Mouse (Mus musculus): ENCODE data around the gene Duoxa1. TPM values are rescaled to one million over a fixed set of nuclear protein-coding genes. Genes with fewer than 3 reads are reported as not detected.

Duoxa1 gene
- polyA plus RNA-seq, 1 experiment from 2014 or later, result not detected

GRCm38 (mm10) chr2:122297271-122298095, 16.0 kb downstream of the Duoxa1 start:
- Histone ChIP-seq H3K9me3 (ENCODE audit: control insufficient read depth, low read length) (no peaks in the 10 kb centered on the region), H3K9ac (ENCODE audit: low read depth, low read length) (no peak overlapping the region), H3K4me2 (no peak overlapping the region), H3K36me3 (ENCODE audit: control insufficient read depth, insufficient read depth, low read length) (no peaks in the 10 kb centered on the region), H3K4me1 (replicated peaks; ENCODE audit: control insufficient read depth, insufficient read depth, low read length) (peaks cover 2% of the 10 kb centered on the region; the same call in 1 of the 2 replicates), H3K27me3 (replicated peaks; ENCODE audit: control insufficient read depth, insufficient read depth, low read length) (peaks cover 94% of the 10 kb centered on the region), H3K27ac (ENCODE audit: low read depth, low read length) (no peak overlapping the region), H3K4me3 (ENCODE audit: low read depth, low read length) (no peak overlapping the region)
- ATAC-seq (replicated peaks; ENCODE audit: low FRiP score) (no peak), DNase-seq (ENCODE audit: low spot score) (no peak)
- 2% methylated on average over 35 of the region's 35 CpGs for WGBS

- H3K9me3 ChIP-seq (ENCODE audit: control insufficient read depth, low read length), result no peaks in the 10 kb centered on the region
- no peak for DNase-seq (ENCODE audit: low spot score)
- H3K9ac ChIP-seq (ENCODE audit: low read depth, low read length), result no peak overlapping the region
- no peak overlapping the region for H3K4me2 ChIP-seq
- WGBS, result 8% methylated on average over 7 of the region's 7 CpGs
- no peaks in the 10 kb centered on the region for H3K36me3 ChIP-seq (ENCODE audit: control insufficient read depth, insufficient read depth, low read length)
- peaks cover 77% of the 10 kb centered on the region for H3K27me3 ChIP-seq (replicated peaks; ENCODE audit: control insufficient read depth, insufficient read depth, low read length)
- no peak for ATAC-seq (replicated peaks; ENCODE audit: low FRiP score)
- H3K27ac ChIP-seq (ENCODE audit: low read depth, low read length), result no peak overlapping the region
- no peak overlapping the region for H3K4me3 ChIP-seq (ENCODE audit: low read depth, low read length)
- H3K4me1 ChIP-seq (replicated peaks; ENCODE audit: control insufficient read depth, insufficient read depth, low read length), result no peaks in the 10 kb centered on the region
Observed at GRCm38 (mm10) chr2:122294916-122295315, 18.6 kb downstream of the Duoxa1 start.

GRCm38 (mm10) chr2:122286137-122286536, 27.4 kb downstream of the Duoxa1 start:
- no peak overlapping the region for H3K4me2 ChIP-seq
- no peaks in the 10 kb centered on the region for H3K9me3 ChIP-seq (ENCODE audit: control insufficient read depth, low read length)
- DNase-seq (ENCODE audit: low spot score) (no peak), ATAC-seq (replicated peaks; ENCODE audit: low FRiP score) (no peak)
- no peak overlapping the region for H3K9ac ChIP-seq (ENCODE audit: low read depth, low read length)
- no peaks in the 10 kb centered on the region for H3K36me3 ChIP-seq (ENCODE audit: control insufficient read depth, insufficient read depth, low read length)
- H3K27ac ChIP-seq (ENCODE audit: low read depth, low read length), result no peak overlapping the region
- no peak overlapping the region for H3K4me3 ChIP-seq (ENCODE audit: low read depth, low read length)
- 58% methylated on average over 7 of the region's 7 CpGs for WGBS
- H3K27me3 ChIP-seq (replicated peaks; ENCODE audit: control insufficient read depth, insufficient read depth, low read length), result peaks cover 2% of the 10 kb centered on the region; the same call in 1 of the 2 replicates
- no peaks in the 10 kb centered on the region for H3K4me1 ChIP-seq (replicated peaks; ENCODE audit: control insufficient read depth, insufficient read depth, low read length)

- H3K27me3 ChIP-seq (replicated peaks; ENCODE audit: control insufficient read depth, insufficient read depth, low read length), result no peaks in the 10 kb centered on the region
- H3K4me3 ChIP-seq (ENCODE audit: low read depth, low read length), result no peak overlapping the region
- no peaks in the 10 kb centered on the region for H3K4me1 ChIP-seq (replicated peaks; ENCODE audit: control insufficient read depth, insufficient read depth, low read length)
- H3K4me2 ChIP-seq, result no peak overlapping the region
- WGBS, result 72% methylated on average over 9 of the region's 9 CpGs
- no peak overlapping the region for H3K27ac ChIP-seq (ENCODE audit: low read depth, low read length)
- DNase-seq (ENCODE audit: low spot score), result no peak
- ATAC-seq (replicated peaks; ENCODE audit: low FRiP score), result no peak
- no peak overlapping the region for H3K9ac ChIP-seq (ENCODE audit: low read depth, low read length)
- H3K36me3 ChIP-seq (ENCODE audit: control insufficient read depth, insufficient read depth, low read length), result no peaks in the 10 kb centered on the region
- no peaks in the 10 kb centered on the region for H3K9me3 ChIP-seq (ENCODE audit: control insufficient read depth, low read length)
Observed at GRCm38 (mm10) chr2:122284091-122284490, 29.4 kb downstream of the Duoxa1 start.

- Histone ChIP-seq H3K4me1 (replicated peaks; ENCODE audit: control insufficient read depth, insufficient read depth, low read length) (no peaks in the 10 kb centered on the region), H3K4me2 (no peak overlapping the region), H3K27ac (ENCODE audit: low read depth, low read length) (no peak overlapping the region), H3K4me3 (ENCODE audit: low read depth, low read length) (no peak overlapping the region), H3K27me3 (replicated peaks; ENCODE audit: control insufficient read depth, insufficient read depth, low read length) (no peaks in the 10 kb centered on the region), H3K36me3 (ENCODE audit: control insufficient read depth, insufficient read depth, low read length) (no peaks in the 10 kb centered on the region), H3K9me3 (ENCODE audit: control insufficient read depth, low read length) (no peaks in the 10 kb centered on the region), H3K9ac (ENCODE audit: low read depth, low read length) (no peak overlapping the region)
- DNase-seq (ENCODE audit: low spot score) (no peak), ATAC-seq (replicated peaks; ENCODE audit: low FRiP score) (no peak)
- 81% methylated on average over 3 of the region's 3 CpGs for WGBS
Observed at GRCm38 (mm10) chr2:122278769-122279168, 34.8 kb downstream of the Duoxa1 start.

- 90% methylated on average over 7 of the region's 7 CpGs for WGBS
- Histone ChIP-seq H3K4me1 (replicated peaks; ENCODE audit: control insufficient read depth, insufficient read depth, low read length) (peaks cover 4% of the 10 kb centered on the region; the same call in 1 of the 2 replicates), H3K4me3 (ENCODE audit: low read depth, low read length) (no peak overlapping the region), H3K27ac (ENCODE audit: low read depth, low read length) (no peak overlapping the region), H3K4me2 (no peak overlapping the region), H3K27me3 (replicated peaks; ENCODE audit: control insufficient read depth, insufficient read depth, low read length) (no peaks in the 10 kb centered on the region), H3K9ac (ENCODE audit: low read depth, low read length) (no peak overlapping the region), H3K36me3 (ENCODE audit: control insufficient read depth, insufficient read depth, low read length) (peaks cover 4% of the 10 kb centered on the region; the same call in 1 of the 2 replicates), H3K9me3 (ENCODE audit: control insufficient read depth, low read length) (no peaks in the 10 kb centered on the region)
- no peak for DNase-seq (ENCODE audit: low spot score)
- ATAC-seq (replicated peaks; ENCODE audit: low FRiP score), result 0 out of 2 replicates have a peak, but pooled peaks have one; percentile 20
Observed at GRCm38 (mm10) chr2:122266407-122267193, 46.9 kb downstream of the Duoxa1 start.

- WGBS, result 90% methylated on average over 3 of the region's 3 CpGs
Observed at GRCm38 (mm10) chr2:122264690-122265089, 48.8 kb downstream of the Duoxa1 start.

GRCm38 (mm10) chr2:122260729-122261128, 52.8 kb downstream of the Duoxa1 start:
- DNase-seq (ENCODE audit: low spot score), result no peak
- no peak for ATAC-seq (replicated peaks; ENCODE audit: low FRiP score)
- no peaks in the 10 kb centered on the region for H3K9me3 ChIP-seq (ENCODE audit: control insufficient read depth, low read length)
- no peaks in the 10 kb centered on the region for H3K4me1 ChIP-seq (replicated peaks; ENCODE audit: control insufficient read depth, insufficient read depth, low read length)
- H3K4me3 ChIP-seq (ENCODE audit: low read depth, low read length), result no peak overlapping the region
- H3K27ac ChIP-seq (ENCODE audit: low read depth, low read length), result no peak overlapping the region
- peaks cover 7% of the 10 kb centered on the region; the same call in 1 of the 2 replicates for H3K36me3 ChIP-seq (ENCODE audit: control insufficient read depth, insufficient read depth, low read length)
- H3K4me2 ChIP-seq, result no peak overlapping the region
- no peak overlapping the region for H3K9ac ChIP-seq (ENCODE audit: low read depth, low read length)
- WGBS, result 84% methylated on average over 5 of the region's 5 CpGs
- no peaks in the 10 kb centered on the region for H3K27me3 ChIP-seq (replicated peaks; ENCODE audit: control insufficient read depth, insufficient read depth, low read length)

More at GRCm38 (mm10) chr2:122264690-122265089, 48.8 kb downstream of the Duoxa1 start:
- Histone ChIP-seq H3K4me1 (replicated peaks; ENCODE audit: control insufficient read depth, insufficient read depth, low read length) (no peaks in the 10 kb centered on the region), H3K9ac (ENCODE audit: low read depth, low read length) (no peak overlapping the region), H3K27me3 (replicated peaks; ENCODE audit: control insufficient read depth, insufficient read depth, low read length) (no peaks in the 10 kb centered on the region), H3K9me3 (ENCODE audit: control insufficient read depth, low read length) (no peaks in the 10 kb centered on the region), H3K4me3 (ENCODE audit: low read depth, low read length) (no peak overlapping the region), H3K27ac (ENCODE audit: low read depth, low read length) (no peak overlapping the region), H3K4me2 (no peak overlapping the region), H3K36me3 (ENCODE audit: control insufficient read depth, insufficient read depth, low read length) (peaks cover 7% of the 10 kb centered on the region; the same call in 1 of the 2 replicates)
- ATAC-seq (replicated peaks; ENCODE audit: low FRiP score) (no peak), DNase-seq (ENCODE audit: low spot score) (no peak)
